Mouse (Mus musculus) embryonic facial prominence, embryonic 15.5 days (tissue): ENCODE results near the gene Fmnl2. TPM values are rescaled to one million over a fixed set of nuclear protein-coding genes. Genes with fewer than 3 reads are reported as not detected.

ENCODE experiments used
- ATAC-seq: fragments of 200-750 bp; cut with Nextera tagmentation; 2 replicates; pipeline ENCODE4 v1.8.0; 2017; ENCODE audit warnings: low read depth, moderate TSS enrichment; ENCODE audit not compliant: insufficient number of reproducible peaks, low FRiP score, low TSS enrichment
- H3K27ac ChIP-seq: fragments of 300-500 bp; sonication (generic); replicated peaks from 2 replicates; pipeline ENCODE4 v1.5.1; 2015; ENCODE audit warnings: mild to moderate bottlenecking, inconsistent platforms
- H3K27me3 ChIP-seq: fragments of 300-500 bp; sonication (generic); 2 replicates; pipeline ENCODE4 v1.6.1; 2015; ENCODE audit warnings: inconsistent platforms
- H3K36me3 ChIP-seq: fragments of 300-500 bp; sonication (generic); 2 replicates; pipeline ENCODE4 v1.6.1; 2015; ENCODE audit warnings: mild to moderate bottlenecking, inconsistent platforms
- H3K4me1 ChIP-seq: fragments of 300-500 bp; sonication (generic); 2 replicates; pipeline ENCODE4 v1.6.1; 2015; ENCODE audit warnings: inconsistent platforms
- H3K4me2 ChIP-seq: fragments of 300-500 bp; sonication (generic); replicated peaks from 2 replicates; pipeline ENCODE4 v1.6.1; 2015; ENCODE audit warnings: mild to moderate bottlenecking, inconsistent platforms
- H3K4me3 ChIP-seq: fragments of 300-500 bp; sonication (generic); replicated peaks from 2 replicates; pipeline ENCODE4 v1.5.1; 2015; ENCODE audit warnings: mild to moderate bottlenecking, inconsistent platforms
- H3K9ac ChIP-seq: fragments of 300-500 bp; sonication (generic); 2 replicates; pipeline ENCODE4 v1.6.1; 2015; ENCODE audit warnings: inconsistent platforms
- H3K9me3 ChIP-seq: fragments of 300-500 bp; sonication (generic); replicated peaks from 2 replicates; pipeline ENCODE4 v1.6.1; 2016; ENCODE audit warnings: inconsistent platforms
- WGBS: fragments of 180-500 bp; shearing (Covaris S2); methylation state at CpG from one replicate; pipeline ENCODE4 v1.1.7; 2015; 5-methylcytosine and 5-hydroxymethylcytosine counted together
- polyA plus RNA-seq: library from polyadenylated mRNA; unstranded; fragments of >200 nt; fragmentation: Nextera tagmentation; extraction: Ambion mirVana; gene quantifications from 2 replicates; pipeline ENCODE4 v1.2.1, GENCODE M21; 2015

Gene Fmnl2
- polyA plus RNA-seq, 1 experiment from 2014 or later, result 8.1 TPM

- H3K4me2 ChIP-seq, result no peak overlapping the region
- peaks cover 18% of the 10 kb centered on the region; the same call in 1 of the 2 replicates for H3K4me1 ChIP-seq
- H3K9ac ChIP-seq, result no peak overlapping the region
- no peak overlapping the region for H3K4me3 ChIP-seq
- peaks cover 15% of the 10 kb centered on the region; the same call in 1 of the 2 replicates for H3K36me3 ChIP-seq
- 0 out of 2 replicates have a peak, but pooled peaks cover 6% of the 10 kb centered on the region for H3K9me3 ChIP-seq
- 65% methylated on average over 3 of the region's 3 CpGs for WGBS
- no peaks in the 10 kb centered on the region for H3K27me3 ChIP-seq
- ATAC-seq, result no peak
- no peak overlapping the region for H3K27ac ChIP-seq
Observed at GRCm38 (mm10) chr2:52866151-52866550, 8.5 kb downstream of the Fmnl2 start.

- H3K4me1 ChIP-seq, result peaks cover 15% of the 10 kb centered on the region
- H3K9me3 ChIP-seq, result 0 out of 2 replicates have a peak, but pooled peaks cover 6% of the 10 kb centered on the region
- H3K27ac ChIP-seq, result no peak overlapping the region
- 89% methylated on average over 9 of the region's 9 CpGs for WGBS
- H3K4me3 ChIP-seq, result no peak overlapping the region
- ATAC-seq, result no peak
- H3K27me3 ChIP-seq, result no peaks in the 10 kb centered on the region
- no peak overlapping the region for H3K4me2 ChIP-seq
- peaks cover 15% of the 10 kb centered on the region; the same call in 1 of the 2 replicates for H3K36me3 ChIP-seq
- H3K9ac ChIP-seq, result no peak overlapping the region
Observed at GRCm38 (mm10) chr2:52867781-52868180, 10.1 kb downstream of the Fmnl2 start.

GRCm38 (mm10) chr2:52868181-52868580 lies 10.5 kb downstream of the Fmnl2 start:
- no peak overlapping the region for H3K4me3 ChIP-seq
- H3K9me3 ChIP-seq, result 0 out of 2 replicates have a peak, but pooled peaks cover 6% of the 10 kb centered on the region
- WGBS, result 84% methylated on average over 5 of the region's 5 CpGs
- peaks cover 18% of the 10 kb centered on the region for H3K4me1 ChIP-seq
- no peak for ATAC-seq
- no peak overlapping the region for H3K9ac ChIP-seq
- peaks cover 15% of the 10 kb centered on the region; the same call in 1 of the 2 replicates for H3K36me3 ChIP-seq
- no peaks in the 10 kb centered on the region for H3K27me3 ChIP-seq
- no peak overlapping the region for H3K4me2 ChIP-seq
- no peak overlapping the region for H3K27ac ChIP-seq

- peaks cover 35% of the 10 kb centered on the region for H3K4me1 ChIP-seq
- 57% methylated on average over 5 of the region's 5 CpGs for WGBS
- peaks cover 6% of the 10 kb centered on the region; the same call in 1 of the 2 replicates for H3K36me3 ChIP-seq
- H3K4me2 ChIP-seq, result no peak overlapping the region
- H3K4me3 ChIP-seq, result no peak overlapping the region
- ATAC-seq, result no peak
- no peaks in the 10 kb centered on the region for H3K27me3 ChIP-seq
- H3K9me3 ChIP-seq, result no peaks in the 10 kb centered on the region
- H3K27ac ChIP-seq, result no peak overlapping the region
- no peak overlapping the region for H3K9ac ChIP-seq
Observed at GRCm38 (mm10) chr2:52872636-52873035, 15.0 kb downstream of the Fmnl2 start.

GRCm38 (mm10) chr2:52873276-52874063 lies 15.8 kb downstream of the Fmnl2 start:
- Histone ChIP-seq H3K4me1 (peaks cover 35% of the 10 kb centered on the region), H3K4me2 (peak overlapping the region; percentile 27), H3K9ac (no peak overlapping the region), H3K4me3 (no peak overlapping the region), H3K9me3 (no peaks in the 10 kb centered on the region), H3K36me3 (no peaks in the 10 kb centered on the region), H3K27me3 (no peaks in the 10 kb centered on the region), H3K27ac (peak overlapping the region; percentile 39; the same call in 1 of the 2 replicates)
- ATAC-seq, result no peak; the same call in 1 of the 2 replicates
- WGBS, result 23% methylated on average over 18 of the region's 18 CpGs

GRCm38 (mm10) chr2:52874721-52875120 lies 17.1 kb downstream of the Fmnl2 start:
- peaks cover 39% of the 10 kb centered on the region for H3K4me1 ChIP-seq
- H3K9ac ChIP-seq, result no peak overlapping the region
- no peak overlapping the region for H3K27ac ChIP-seq
- ATAC-seq, result no peak
- no peaks in the 10 kb centered on the region for H3K9me3 ChIP-seq
- no peak overlapping the region for H3K4me3 ChIP-seq
- no peaks in the 10 kb centered on the region for H3K27me3 ChIP-seq
- H3K36me3 ChIP-seq, result no peaks in the 10 kb centered on the region
- no peak overlapping the region for H3K4me2 ChIP-seq

- H3K4me1 ChIP-seq, result peaks cover 46% of the 10 kb centered on the region
- 45% methylated on average over 9 of the region's 9 CpGs for WGBS
Observed at GRCm38 (mm10) chr2:52875801-52876200, 18.1 kb downstream of the Fmnl2 start.

GRCm38 (mm10) chr2:52883401-52883800 lies 25.7 kb downstream of the Fmnl2 start:
- Histone ChIP-seq H3K27ac (no peak overlapping the region), H3K9me3 (no peaks in the 10 kb centered on the region), H3K4me2 (no peak overlapping the region), H3K4me1 (peaks cover 50% of the 10 kb centered on the region), H3K9ac (no peak overlapping the region), H3K4me3 (no peak overlapping the region), H3K27me3 (no peaks in the 10 kb centered on the region), H3K36me3 (no peaks in the 10 kb centered on the region)
- WGBS, result 90% methylated on average over 2 of the region's 2 CpGs
- ATAC-seq, result no peak

More at GRCm38 (mm10) chr2:52875801-52876200, 18.1 kb downstream of the Fmnl2 start:
- Histone ChIP-seq H3K4me3 (no peak overlapping the region), H3K36me3 (no peaks in the 10 kb centered on the region), H3K27me3 (no peaks in the 10 kb centered on the region), H3K27ac (no peak overlapping the region), H3K4me2 (no peak overlapping the region), H3K9ac (no peak overlapping the region), H3K9me3 (no peaks in the 10 kb centered on the region)
- no peak for ATAC-seq

GRCm38 (mm10) chr2:52884082-52884481 lies 26.4 kb downstream of the Fmnl2 start:
- H3K9me3 ChIP-seq, result no peaks in the 10 kb centered on the region
- ATAC-seq, result no peak
- peak overlapping the region; percentile 39; the same call in 1 of the 2 replicates for H3K27ac ChIP-seq

GRCm38 (mm10) chr2:52885071-52885470 lies 27.4 kb downstream of the Fmnl2 start:
- Histone ChIP-seq H3K4me2 (no peak overlapping the region), H3K27me3 (no peaks in the 10 kb centered on the region), H3K27ac (no peak overlapping the region), H3K4me1 (peaks cover 39% of the 10 kb centered on the region), H3K36me3 (no peaks in the 10 kb centered on the region), H3K4me3 (no peak overlapping the region), H3K9ac (no peak overlapping the region), H3K9me3 (no peaks in the 10 kb centered on the region)
- WGBS, result 50% methylated on average over 3 of the region's 3 CpGs
- no peak for ATAC-seq

More at GRCm38 (mm10) chr2:52884082-52884481, 26.4 kb downstream of the Fmnl2 start:
- Histone ChIP-seq H3K27me3 (no peaks in the 10 kb centered on the region), H3K36me3 (no peaks in the 10 kb centered on the region), H3K9ac (no peak overlapping the region), H3K4me1 (peaks cover 46% of the 10 kb centered on the region), H3K4me2 (no peak overlapping the region), H3K4me3 (no peak overlapping the region)
- WGBS, result 40% methylated on average over 4 of the region's 4 CpGs

GRCm38 (mm10) chr2:52887281-52887680 lies 29.6 kb downstream of the Fmnl2 start:
- H3K9me3 ChIP-seq, result no peaks in the 10 kb centered on the region
- no peak overlapping the region for H3K27ac ChIP-seq
- H3K4me3 ChIP-seq, result no peak overlapping the region
- ATAC-seq, result no peak
- H3K4me2 ChIP-seq, result no peak overlapping the region
- H3K27me3 ChIP-seq, result no peaks in the 10 kb centered on the region
- no peaks in the 10 kb centered on the region for H3K36me3 ChIP-seq
- H3K9ac ChIP-seq, result no peak overlapping the region
- H3K4me1 ChIP-seq, result peaks cover 47% of the 10 kb centered on the region
- 20% methylated on average over 2 of the region's 2 CpGs for WGBS
